Mouse (Mus musculus) cortical plate, adult 2 months (tissue): ENCODE results near the gene Adamts16. TPM values are rescaled to one million over a fixed set of nuclear protein-coding genes. Genes with fewer than 3 reads are reported as not detected.
A peak's percentile ranks its signal among the peaks of the same experiment; 100 is the strongest.

Experiments used
- H3K27ac ChIP-seq: fragments of 200-500 bp; 2 replicates; pipeline ENCODE4 v1.5.1; 2012; ENCODE audit warnings: low read length, control low read depth, inconsistent platforms; ENCODE audit not compliant: insufficient read depth
- H3K4me1 ChIP-seq: fragments of 200-500 bp; 2 replicates; pipeline ENCODE4 v1.6.1; 2011; ENCODE audit warnings: low read length; ENCODE audit not compliant: control insufficient read depth, insufficient read depth
- H3K4me3 ChIP-seq: fragments of 200-500 bp; 2 replicates; pipeline ENCODE4 v1.5.1; 2011; ENCODE audit warnings: mild to moderate bottlenecking, low read length, control low read depth; ENCODE audit not compliant: insufficient read depth
- CTCF ChIP-seq: fragments of 200-500 bp; IDR thresholded peaks from 2 replicates; pipeline ENCODE4 v1.5.1; 2011; ENCODE audit warnings: mild to moderate bottlenecking, control low read depth, low read length; ENCODE audit not compliant: insufficient read depth; ENCODE audit errors: extremely low read depth
- POLR2A ChIP-seq: fragments of 200-500 bp; IDR thresholded peaks from 2 replicates; pipeline ENCODE4 v1.6.1; 2011; ENCODE audit warnings: mild to moderate bottlenecking, low read length, control low read depth; ENCODE audit not compliant: insufficient read depth; ENCODE audit errors: extremely low read depth
- polyA plus RNA-seq: library from polyadenylated mRNA; depleted of rRNA; stranded (reverse); fragments of >200 nt; gene quantifications from 2 replicates; pipeline ENCODE4 v1.2.3, GENCODE M21; 2012

Gene Adamts16
- polyA plus RNA-seq, 1 experiment: 4.3 TPM

DNA sequence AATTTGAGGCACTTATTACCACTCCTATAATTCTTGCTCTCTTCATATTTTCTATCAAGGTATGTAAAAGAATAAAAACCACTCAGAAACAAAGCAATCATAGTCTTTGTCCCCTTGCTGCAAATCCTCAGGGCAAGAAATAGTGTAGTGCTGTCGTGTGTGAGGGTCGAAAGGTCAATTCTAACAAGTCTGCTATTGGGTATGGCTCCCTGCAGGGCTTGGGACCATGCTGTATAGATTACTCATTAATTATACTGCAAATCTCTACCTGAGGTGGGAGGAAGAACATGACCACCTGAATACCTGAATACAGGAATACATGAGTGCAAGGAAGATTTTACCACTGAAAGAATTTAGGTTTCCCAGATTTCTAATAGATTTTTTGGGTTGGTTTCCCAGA, 72.5 kb downstream of the Adamts16 start:
- H3K4me3 ChIP-seq: no peak overlapping the region
- H3K27ac ChIP-seq: no peak overlapping the region
- no peak for TF ChIP-seq POLR2A
- no peak for TF ChIP-seq CTCF
- no peaks in the 10 kb centered on the region for H3K4me1 ChIP-seq

DNA sequence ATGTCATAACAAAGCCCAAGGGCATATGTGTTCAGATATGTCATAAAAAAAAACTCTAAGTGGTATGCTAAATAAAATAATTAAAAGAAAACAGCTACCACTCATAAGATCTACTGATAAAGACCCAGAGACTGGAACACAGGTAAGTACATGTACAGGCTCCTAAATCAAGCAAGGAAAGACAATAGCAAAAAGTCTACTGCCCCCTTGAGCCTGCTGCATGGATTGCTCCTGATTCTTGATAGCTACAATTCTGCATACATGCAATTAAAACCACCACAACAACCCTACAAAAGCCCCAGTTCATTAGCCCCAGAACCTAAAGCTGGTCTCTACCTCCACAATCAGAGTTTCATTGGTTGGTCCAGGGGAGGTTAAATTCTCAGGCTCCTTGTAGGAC, 74.1 kb downstream of the Adamts16 start:
- H3K27ac ChIP-seq: no peak overlapping the region
- TF ChIP-seq CTCF (peak; percentile 53; the same call in 1 of the 2 replicates), POLR2A (no peak)
- no peaks in the 10 kb centered on the region for H3K4me1 ChIP-seq
- no peak overlapping the region for H3K4me3 ChIP-seq

DNA sequence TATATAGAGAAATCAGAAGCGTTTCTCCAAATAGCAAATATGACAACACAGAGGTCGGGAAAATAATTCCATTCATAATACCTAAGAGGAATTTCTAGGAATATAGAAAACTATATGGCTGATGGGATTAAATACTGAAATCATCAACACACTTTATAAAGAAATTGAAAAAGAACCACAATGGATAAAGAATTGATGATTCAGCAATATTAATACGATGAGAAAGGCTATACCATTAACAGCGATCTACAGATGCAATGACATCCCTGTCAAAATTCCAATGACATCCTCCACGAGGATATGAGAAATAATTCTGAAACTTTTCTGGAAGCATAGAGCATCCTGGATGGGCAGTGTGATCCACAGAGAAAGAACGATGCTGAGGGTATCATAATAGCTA, 76.9 kb downstream of the Adamts16 start:
- TF ChIP-seq POLR2A: no peak
- no peak for TF ChIP-seq CTCF
- Histone ChIP-seq H3K27ac (no peak overlapping the region), H3K4me1 (no peaks in the 10 kb centered on the region), H3K4me3 (no peak overlapping the region)

DNA sequence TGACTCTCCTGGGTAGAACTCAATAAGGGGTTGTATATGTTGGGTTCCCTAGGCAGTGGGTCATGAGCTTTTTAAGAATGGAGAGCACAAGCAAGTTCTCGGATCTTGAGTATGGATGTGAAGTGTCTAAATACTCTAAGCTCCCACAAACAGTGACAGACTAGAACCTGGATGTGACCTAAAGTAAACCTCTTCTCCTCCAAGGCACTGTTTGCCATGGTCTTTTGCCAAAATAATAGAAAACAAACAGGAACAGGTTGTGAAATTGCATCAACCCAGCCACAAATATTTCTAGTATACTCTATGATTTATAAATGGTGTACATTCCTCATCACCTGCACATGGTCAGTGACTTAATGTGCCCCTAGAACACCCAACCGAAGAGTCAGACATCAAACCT, 79.0 kb downstream of the Adamts16 start:
- no peaks in the 10 kb centered on the region for H3K4me1 ChIP-seq
- H3K27ac ChIP-seq: no peak overlapping the region
- no peak overlapping the region for H3K4me3 ChIP-seq
- TF ChIP-seq CTCF (no peak), POLR2A (no peak)

DNA sequence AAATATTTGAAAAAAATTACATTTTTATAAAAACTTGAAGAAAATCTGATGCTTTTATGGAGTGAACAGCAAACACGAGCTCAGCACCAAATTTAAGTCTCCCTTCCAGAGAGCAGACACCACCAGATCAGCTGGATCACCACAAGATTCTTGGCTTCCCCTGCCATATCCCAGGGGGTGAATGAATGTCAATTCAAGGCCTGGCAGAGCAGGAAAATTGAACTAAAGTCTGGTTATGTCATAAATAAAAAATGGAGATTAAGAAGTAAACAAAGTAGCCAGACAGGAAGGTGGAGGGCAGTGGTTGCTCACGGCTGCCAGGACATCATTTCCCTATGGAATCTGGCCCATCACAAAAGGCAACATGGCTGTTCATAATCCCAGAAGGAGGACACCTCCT, 80.3 kb downstream of the Adamts16 start:
- Histone ChIP-seq H3K27ac (no peak overlapping the region), H3K4me3 (no peak overlapping the region), H3K4me1 (no peaks in the 10 kb centered on the region)
- TF ChIP-seq CTCF (no peak), POLR2A (no peak)

DNA sequence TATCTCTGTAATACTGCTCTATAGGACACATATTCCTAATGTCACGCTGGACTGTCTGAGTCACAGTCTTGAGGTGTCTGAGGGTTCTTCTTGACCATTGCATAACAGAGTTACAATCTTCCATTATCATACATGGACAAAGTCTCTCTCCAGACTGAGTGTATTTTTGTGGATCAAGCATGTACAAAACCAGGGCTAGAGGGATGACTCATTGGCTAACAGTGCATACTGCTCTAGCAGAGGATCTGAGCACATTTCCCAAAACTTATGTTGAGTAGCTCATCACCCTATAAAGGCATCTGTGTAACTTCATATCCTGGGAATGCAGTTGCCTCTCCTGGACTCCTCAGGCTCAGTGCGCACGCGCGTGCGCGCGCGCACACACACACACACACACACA, 81.4 kb downstream of the Adamts16 start:
- Histone ChIP-seq H3K4me1 (no peaks in the 10 kb centered on the region), H3K27ac (no peak overlapping the region), H3K4me3 (no peak overlapping the region)
- TF ChIP-seq CTCF (no peak), POLR2A (no peak)

DNA sequence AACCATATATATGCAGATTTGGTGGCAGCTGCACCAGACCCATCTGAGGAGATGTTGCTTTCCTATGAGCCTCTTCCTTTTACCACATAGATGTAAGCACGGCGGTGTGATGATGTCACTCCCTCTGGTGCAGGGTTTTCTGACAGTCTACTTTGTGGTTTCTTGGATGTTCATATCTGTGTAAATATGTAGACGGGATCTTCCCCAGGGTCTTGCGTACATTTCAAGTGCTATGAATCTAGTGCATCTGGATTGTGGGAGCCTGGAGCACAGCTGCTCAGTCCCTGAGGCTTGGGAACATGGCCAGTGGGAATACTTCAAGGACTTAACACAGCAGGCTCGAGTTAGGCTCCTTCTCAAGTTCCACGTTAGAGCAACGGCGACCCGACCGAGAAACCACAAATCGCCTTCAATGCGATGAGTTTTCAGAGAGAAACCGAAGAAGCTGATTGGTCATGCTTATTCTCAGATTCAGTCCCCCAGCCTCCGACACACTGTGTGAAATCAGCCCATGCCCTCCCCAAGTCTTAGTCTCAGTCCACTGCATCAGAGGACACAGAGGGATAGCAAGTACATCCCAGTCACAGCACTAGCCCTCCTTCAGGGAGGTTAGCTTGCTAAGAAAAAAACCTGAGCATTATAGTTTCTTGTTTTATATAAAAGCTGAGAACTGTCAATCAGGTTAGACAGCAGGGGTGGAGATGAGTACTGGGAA, 95.2 kb downstream of the Adamts16 start:
- no peak for TF ChIP-seq POLR2A
- no peak overlapping the region for H3K4me3 ChIP-seq
- no peaks in the 10 kb centered on the region for H3K4me1 ChIP-seq
- H3K27ac ChIP-seq: no peak overlapping the region

DNA sequence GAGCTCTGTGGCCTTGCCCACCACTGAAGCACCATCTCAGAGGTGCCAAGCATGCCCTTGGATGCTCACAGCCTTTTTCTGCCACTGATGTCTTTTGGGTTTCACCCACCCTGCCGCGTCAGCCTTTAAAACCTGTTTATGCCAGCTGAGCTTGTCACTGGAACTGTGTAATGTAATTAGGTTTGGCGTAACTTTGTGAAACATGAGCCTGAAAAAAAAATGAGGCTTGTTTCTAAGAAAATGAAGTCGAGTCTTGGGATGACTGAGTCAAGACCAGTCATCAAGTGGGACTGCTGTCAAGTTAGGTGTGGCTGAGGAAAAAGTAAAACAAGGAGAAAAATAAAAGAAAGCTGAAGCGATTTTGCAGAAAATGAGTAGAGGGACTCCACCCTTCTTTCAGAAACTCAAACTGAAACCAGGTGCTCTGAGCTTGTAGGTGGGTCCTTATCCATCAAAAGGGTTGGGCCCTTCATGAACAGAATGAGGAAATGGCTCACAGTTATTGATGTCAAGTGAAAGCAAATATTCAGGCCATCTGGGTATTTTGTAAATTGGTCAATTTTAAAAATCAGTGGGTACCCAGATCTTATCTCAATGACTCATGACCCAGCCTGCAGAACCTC, 97.1 kb downstream of the Adamts16 start:
- Histone ChIP-seq H3K4me1 (no peaks in the 10 kb centered on the region), H3K4me3 (no peak overlapping the region), H3K27ac (no peak overlapping the region)
- TF ChIP-seq CTCF (no peak), POLR2A (no peak)

DNA sequence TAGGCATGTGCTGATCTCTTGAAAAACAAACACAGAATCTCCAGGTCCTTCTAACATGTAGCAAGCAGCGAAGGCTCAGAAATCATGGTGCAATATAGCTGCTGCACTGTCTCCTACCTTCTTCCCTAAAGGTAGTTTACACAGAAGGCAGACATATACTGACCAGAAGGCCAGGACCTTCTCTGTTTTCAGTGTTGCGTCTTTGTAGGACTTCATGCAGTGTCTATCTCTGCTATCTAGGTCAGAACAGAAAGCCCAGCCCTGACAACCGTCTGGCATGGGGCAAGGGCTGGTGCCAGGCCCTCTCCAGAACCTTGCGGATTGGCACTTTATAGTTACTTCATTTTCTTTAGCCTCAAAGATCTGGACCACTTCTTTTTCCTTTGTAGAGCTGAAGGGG, 98.9 kb downstream of the Adamts16 start:
- H3K4me1 ChIP-seq: no peaks in the 10 kb centered on the region
- H3K4me3 ChIP-seq: no peak overlapping the region
- TF ChIP-seq POLR2A (no peak), CTCF (no peak)
- H3K27ac ChIP-seq: no peak overlapping the region

DNA sequence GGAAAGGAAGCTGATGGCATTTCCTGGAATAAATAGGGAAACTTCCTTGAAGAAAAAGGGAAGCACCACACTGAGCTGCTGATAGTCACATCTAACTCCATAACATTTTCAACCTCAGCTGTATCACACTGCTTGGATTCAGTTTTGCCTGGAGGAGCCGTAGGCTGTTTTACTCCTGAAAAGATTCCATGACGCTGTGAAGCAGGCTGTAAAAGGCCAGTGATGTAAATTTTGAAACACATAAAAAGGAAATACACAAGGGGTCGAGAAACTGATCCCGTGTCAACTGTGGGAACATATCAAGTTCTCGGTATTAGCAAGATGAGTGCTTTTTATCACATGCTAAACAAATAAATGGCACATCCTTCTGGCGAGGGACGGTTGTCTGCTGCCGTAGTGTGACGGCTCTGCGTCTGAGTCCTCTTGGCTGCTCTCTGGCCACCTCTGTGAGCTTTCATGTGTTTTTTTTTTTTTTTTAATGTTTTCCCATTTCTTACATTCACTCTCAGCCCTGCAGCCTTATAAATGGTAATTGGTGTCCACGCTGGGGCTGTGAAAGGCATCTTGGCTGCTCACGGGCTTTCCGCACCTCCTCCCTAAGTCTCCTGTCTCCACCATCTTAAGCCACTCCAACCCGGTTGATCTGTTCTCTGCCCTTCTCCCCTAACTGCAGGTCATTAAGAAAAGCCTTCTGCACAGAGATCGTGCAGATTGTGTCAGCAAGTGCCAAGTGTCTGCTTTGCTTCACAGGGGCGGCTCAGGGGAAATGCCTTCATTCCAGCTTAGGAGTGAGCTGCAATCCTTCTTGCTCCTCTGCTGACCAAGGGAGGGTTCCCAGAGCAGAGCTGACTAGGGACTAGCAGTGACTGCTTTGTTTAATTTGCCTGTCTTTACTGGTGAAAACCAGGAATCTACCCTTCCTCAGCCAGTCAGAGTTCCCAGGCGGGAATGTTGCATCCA, 101.0 kb downstream of the Adamts16 start:
- no peaks in the 10 kb centered on the region for H3K4me1 ChIP-seq
- no peak overlapping the region for H3K4me3 ChIP-seq
- no peak overlapping the region for H3K27ac ChIP-seq
- TF ChIP-seq CTCF (no peak), POLR2A (no peak)

DNA sequence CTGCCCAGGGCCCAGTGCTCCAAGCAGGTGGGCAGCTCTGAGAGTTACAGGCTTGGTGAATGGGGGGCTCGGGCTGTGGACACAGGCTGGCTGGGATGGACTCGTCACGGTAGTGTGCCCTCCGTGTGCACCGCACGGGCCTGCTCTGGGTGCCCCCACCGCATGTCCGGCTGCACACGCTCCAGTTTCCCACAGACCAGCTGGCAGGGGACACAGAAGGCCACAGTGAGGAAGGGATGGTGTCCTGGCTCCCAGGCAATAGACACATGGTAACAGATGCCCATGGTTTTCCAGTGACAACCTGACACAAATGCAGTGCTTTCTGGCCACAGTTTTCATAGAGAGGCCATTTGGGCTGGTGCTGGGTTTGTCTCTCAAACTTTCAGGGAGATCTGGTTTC, 102.8 kb downstream of the Adamts16 start:
- TF ChIP-seq CTCF (no peak), POLR2A (no peak)
- no peaks in the 10 kb centered on the region for H3K4me1 ChIP-seq
- no peak overlapping the region for H3K27ac ChIP-seq
- H3K4me3 ChIP-seq: no peak overlapping the region
